Comparison of ENCODE assay signal across 8 mouse cellular contexts in the genomic region with DNA sequence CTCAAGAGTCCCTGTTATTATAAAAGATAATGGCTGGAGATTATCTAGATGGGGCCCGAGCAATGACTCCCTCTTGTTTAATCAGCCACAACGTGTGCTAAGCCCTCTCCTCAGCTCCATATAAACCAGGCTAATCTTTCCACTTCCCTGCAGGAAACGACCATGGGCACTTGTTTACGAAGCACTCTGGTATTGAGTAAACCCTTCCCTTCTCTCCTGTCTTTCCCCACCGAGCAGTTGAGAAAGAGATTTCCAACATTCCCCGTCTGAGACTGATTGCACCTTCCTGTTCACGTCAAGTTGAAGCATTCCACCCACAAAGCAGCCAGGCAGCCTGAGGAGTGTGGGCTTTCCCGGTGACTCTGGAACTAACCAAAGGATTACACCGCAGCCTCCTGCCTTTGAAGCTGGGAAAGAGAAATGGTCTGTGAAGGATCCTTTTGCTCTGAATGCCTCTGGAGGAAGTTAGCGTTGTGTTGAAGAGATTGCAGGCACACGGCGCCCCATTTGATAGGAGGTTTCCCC.
DNase-seq lines count a peak whose midpoint lies in the region; ATAC-seq and TF ChIP-seq lines count a peak whose summit lies in the region.

No protein-coding gene starts in this region.

- H3K27me3 ChIP-seq in intestine, postnatal 0 days (replicated peaks; ENCODE audit: control insufficient read depth, insufficient read depth, low read length): no peaks in the 10 kb centered on the region

- ATAC-seq in frontal cortex, adult (ENCODE audit: low TSS enrichment): peak; percentile 67; the same call in 1 of the 2 replicates
- ATAC-seq in intestine, postnatal 0 days: no peak
- ATAC-seq in CD4-positive, CD25-positive, alpha-beta regulatory T cell, adult 4 months: no peak

- H3K4me1 ChIP-seq in intestine, postnatal 0 days (replicated peaks; ENCODE audit: control insufficient read depth, insufficient read depth, low read length): no peaks in the 10 kb centered on the region

- no peak overlapping the region for H3K4me3 ChIP-seq in intestine, postnatal 0 days (ENCODE audit: low read depth, low read length)

- no peak for DNase-seq in frontal cortex, postnatal 25 days (ENCODE audit: low spot score in 2 of 2)
- peak; percentile 67 for DNase-seq in embryo, embryonic 10.5 days (ENCODE audit: low spot score)
- peak; percentile 66 for DNase-seq in mesoderm, embryonic 11.5 days (ENCODE audit: low read depth, low spot score)
- DNase-seq in cerebellum, postnatal 4 days (ENCODE audit: low spot score in 2 of 2): no peak
- DNase-seq in testis, postnatal 14 days (ENCODE audit: low spot score): no peak

- H3K36me3 ChIP-seq in intestine, postnatal 0 days (ENCODE audit: control insufficient read depth, insufficient read depth): no peaks in the 10 kb centered on the region

- 17% methylated on average over 12 of the region's 12 CpGs for WGBS in intestine, postnatal 0 days

- H3K27ac ChIP-seq in intestine, postnatal 0 days (ENCODE audit: low read depth, low read length): no peak overlapping the region

- TF ChIP-seq CTCF in intestine, postnatal 0 days (IDR thresholded peaks at IDR 0.05; ENCODE audit: low read depth): no peak

- no peaks in the 10 kb centered on the region for H3K9me3 ChIP-seq in intestine, postnatal 0 days (ENCODE audit: control insufficient read depth)

- H3K9ac ChIP-seq in intestine, postnatal 0 days (ENCODE audit: low read depth, low read length): no peak overlapping the region

- H3K4me2 ChIP-seq in intestine, postnatal 0 days (replicated peaks; ENCODE audit: low read depth): peak overlapping the region; percentile 28; the same call in 1 of the 2 replicates

Comparison
In these comparisons a context has a peak if more than half of its experiments do, and no peak if none do; other contexts are left out.
1. DNase-seq: peak in embryo, embryonic 10.5 days (single experiment) and mesoderm, embryonic 11.5 days (single experiment); none in frontal cortex, postnatal 25 days (0 of 2), cerebellum, postnatal 4 days (0 of 2) and testis, postnatal 14 days (single experiment).